Mouse (Mus musculus): ENCODE measurements around the gene Wdr74. TPM values are rescaled to one million over a fixed set of nuclear protein-coding genes. Genes with fewer than 3 reads are reported as not detected.

Gene Wdr74
- total RNA-seq, 2 experiments from 2014 or later: 19.1 to 20.1 TPM

- intact Hi-C loops (cut with DNase I): no loop called here
- DNase-seq: no peak
These were observed 487 bp downstream of the Wdr74 start for GRCm38 (mm10) chr19:8736160-8736467.

DNA sequence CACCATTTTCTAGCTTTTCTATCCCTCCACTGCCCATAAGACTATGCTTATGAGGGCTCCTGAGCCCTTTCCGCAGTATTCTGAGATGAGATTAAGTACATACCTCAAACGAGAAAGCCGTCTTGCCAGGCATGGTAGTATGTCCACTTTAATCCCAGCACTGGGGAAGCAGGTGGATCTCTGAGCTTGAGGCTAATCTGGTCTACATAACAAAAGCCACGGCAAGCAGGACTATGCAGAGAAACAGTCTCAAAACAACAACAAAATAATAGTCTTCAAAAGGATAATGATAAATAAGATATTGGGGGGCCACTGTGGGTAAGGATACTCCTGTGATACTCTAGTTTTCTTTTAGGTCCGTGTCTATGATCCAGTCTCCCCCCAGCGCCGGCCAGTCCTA, 3.3 kb downstream of the Wdr74 start:
- intact Hi-C loops (cut with DNase I): no loop called here
- no peak for DNase-seq

DNA sequence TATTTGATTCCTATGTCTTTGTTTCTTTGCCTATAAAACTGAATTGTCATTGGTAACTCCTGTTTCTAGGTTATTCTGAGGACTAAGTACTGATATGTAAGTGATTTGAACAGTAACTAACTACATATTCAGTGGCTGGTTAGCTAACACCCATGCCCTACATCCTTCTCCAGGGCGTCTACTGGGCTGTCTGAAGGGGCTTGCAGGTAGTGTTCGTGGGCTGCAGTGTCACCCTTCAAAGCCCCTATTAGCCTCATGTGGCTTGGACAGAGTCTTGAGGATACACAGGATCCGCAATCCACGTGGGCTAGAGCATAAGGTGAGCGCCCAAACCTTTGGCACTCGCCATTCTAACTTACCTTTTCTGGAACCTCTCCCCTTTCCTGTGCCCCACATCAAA, 4.0 kb downstream of the Wdr74 start:
- intact Hi-C loops (cut with DNase I): loop anchor here (5.0 kb wide), 1 partner anchor 63 kb away; the partner anchor contains the start of gene Zbtb3
- DNase-seq: no peak

DNA sequence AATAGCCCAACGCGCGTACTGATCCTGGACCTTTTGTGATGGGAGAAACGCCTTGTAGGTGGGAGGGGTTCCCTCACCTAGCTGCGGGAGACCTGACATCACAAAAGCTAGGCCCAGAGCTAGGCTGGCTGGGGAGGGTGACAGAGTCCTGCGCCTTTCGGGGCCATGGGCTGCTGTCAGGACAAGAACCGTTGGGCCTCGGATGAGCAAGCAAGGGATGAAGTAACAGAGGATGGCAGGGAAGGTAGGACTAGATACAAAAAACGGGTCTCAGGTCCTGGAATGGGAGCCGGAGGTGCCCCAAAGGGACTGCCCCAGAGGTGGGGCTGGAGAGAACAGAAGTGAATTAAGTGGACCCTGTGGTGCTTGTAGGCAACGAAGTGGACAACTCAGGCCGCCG, 5.0 kb downstream of the Wdr74 start, which contains the start of gene 1700092M07Rik:
Gene 1700092M07Rik, plus strand, starts transcription at position 116 of the 400 bp plus-strand sequence.
- no peak for DNase-seq
- intact Hi-C loops (cut with DNase I): loop anchor here (5.0 kb wide), 1 partner anchor 62 kb away; the partner anchor contains the start of gene Zbtb3

DNA sequence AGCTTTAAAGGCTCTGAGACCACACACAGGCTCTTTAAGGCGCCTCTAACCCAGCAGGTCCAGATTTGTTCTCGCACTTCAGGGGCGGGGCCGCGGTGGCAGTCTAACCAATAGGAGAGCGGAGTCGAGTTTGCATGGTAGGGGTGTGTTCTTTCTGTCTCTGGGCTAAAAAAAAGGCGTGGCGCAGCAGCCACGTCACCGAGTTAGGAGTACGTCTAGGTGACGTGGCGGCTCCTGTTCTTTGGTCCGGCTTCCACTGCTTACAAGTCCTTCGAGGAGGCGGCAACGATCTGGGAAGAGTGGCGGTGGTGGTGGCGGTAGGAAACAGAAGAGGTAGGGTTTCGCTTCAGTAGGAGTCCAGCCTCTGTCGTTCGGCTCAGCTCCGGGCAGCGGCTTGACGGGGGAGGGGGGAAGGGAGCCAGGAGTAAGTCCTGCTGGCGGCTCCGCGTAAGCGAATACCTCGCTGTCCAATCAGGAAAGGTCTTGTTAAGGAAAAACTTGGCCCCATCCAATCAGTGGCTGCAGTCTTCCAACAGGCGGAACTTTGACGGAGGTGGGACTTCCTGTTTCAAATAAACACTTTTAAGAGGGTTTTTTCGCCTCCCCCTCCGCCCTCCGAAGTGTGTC, 5.7 kb downstream of the Wdr74 start, which contains the start of gene Stx5a:
Gene Stx5a, plus strand, starts transcription at position 171 of the 627 bp plus-strand sequence.
- intact Hi-C loops (cut with DNase I): loop anchor here (5.0 kb wide), 1 partner anchor 61 kb away; the partner anchor contains the start of gene Zbtb3
- peak; percentile 93 for DNase-seq

GRCm38 (mm10) chr19:8742176-8742575, 6.5 kb downstream of the Wdr74 start:
- DNase-seq: no peak
- intact Hi-C loops (cut with DNase I): loop anchor here (5.0 kb wide), 1 partner anchor 60 kb away; the partner anchor contains the start of gene Zbtb3

DNA sequence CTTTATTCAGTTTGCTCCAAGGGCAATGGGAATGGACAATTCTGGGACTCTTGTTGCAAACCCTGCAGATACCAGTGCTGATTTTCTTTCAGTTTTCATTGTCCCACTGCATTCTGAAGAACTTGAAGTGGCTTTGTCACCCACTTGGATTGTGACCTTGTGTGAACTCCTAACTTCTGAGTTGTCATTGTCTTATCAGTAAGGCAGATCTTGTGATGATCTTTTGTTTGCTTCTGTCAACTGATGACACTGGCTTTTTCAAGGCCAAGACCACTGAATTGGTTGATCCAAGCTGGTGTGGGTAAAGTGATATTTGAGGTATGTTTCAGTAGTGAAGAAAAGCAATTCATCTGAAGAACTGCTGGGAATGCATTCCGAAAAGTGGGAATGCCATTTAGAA, 9.8 kb downstream of the Wdr74 start:
- DNase-seq: no peak
- intact Hi-C loops (cut with DNase I): no loop called here

GRCm38 (mm10) chr19:8747368-8747767, 11.7 kb downstream of the Wdr74 start:
- intact Hi-C loops (cut with DNase I): no loop called here
- DNase-seq: no peak

DNA sequence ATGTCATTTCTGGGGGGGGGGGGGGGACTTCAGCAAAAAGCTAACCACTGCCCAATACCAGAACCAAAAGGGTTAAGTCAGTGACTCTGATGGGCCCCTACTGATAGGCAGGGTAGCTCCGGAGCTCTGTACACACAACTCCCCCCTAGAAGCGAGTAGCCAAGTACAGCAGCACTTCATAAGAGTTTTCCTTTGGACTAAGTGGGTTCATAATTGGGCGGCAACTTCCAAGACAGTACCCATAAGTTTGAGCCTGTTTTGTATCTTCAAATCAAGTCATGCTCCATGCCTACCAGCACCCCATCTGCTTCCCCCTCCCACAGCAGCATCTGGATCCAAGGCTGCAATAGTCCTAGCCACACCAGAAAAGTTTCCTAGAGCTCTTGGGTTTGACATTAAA, 20.0 kb downstream of the Wdr74 start:
- no peak for DNase-seq
- intact Hi-C loops (cut with DNase I): no loop called here

GRCm38 (mm10) chr19:8756635-8757387, 21.2 kb downstream of the Wdr74 start, which contains the start of gene Nxf1:
Gene Nxf1 (plus strand): TSS chr19:8757073.
- intact Hi-C loops (cut with DNase I): no loop called here

GRCm38 (mm10) chr19:8757471-8757998, 21.9 kb downstream of the Wdr74 start:
- intact Hi-C loops (cut with DNase I): no loop called here
- no peak for DNase-seq

More at GRCm38 (mm10) chr19:8756635-8757387, 21.2 kb downstream of the Wdr74 start, which contains the start of gene Nxf1:
- peak; percentile 96 for DNase-seq

DNA sequence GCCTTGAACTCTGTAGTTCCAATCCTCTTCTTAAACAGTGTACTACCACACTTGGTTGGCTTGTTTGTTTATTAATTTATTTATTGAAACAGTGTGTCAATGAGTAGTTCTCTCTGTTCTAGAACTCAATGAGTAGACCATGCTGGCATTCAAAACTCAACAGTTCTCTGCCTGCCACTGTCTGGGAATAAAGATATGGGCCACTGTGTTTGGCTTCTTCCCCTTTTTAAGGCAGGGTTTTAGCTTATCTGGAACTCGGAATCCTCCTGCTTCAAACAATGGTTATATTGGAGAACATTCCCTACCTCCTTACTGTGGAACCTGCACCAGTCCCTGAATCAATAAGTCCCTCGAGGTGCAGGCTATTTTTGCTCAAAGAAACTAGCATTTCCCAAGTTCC, 23.3 kb downstream of the Wdr74 start:
- no peak for DNase-seq
- intact Hi-C loops (cut with DNase I): no loop called here

DNA sequence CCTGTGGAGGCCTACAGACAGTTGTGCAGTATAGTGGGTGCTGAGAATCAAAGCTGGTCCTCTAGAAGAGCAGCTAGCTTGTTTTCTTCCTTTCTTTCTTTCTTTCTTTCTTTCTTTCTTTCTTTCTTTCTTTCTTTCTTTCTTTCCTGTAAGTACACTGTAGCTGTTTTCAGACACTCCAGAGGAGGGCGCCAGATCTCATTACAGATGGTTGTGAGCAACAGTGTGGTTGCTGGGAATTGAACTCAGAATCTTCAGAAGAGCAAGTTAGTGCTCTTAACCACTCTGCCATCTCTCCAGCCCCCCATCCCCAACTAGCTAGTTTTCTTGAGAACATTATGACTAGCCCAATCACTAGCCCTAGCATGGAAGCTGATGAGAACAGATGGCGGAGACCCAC, 25.1 kb downstream of the Wdr74 start:
- no peak for DNase-seq

DNA sequence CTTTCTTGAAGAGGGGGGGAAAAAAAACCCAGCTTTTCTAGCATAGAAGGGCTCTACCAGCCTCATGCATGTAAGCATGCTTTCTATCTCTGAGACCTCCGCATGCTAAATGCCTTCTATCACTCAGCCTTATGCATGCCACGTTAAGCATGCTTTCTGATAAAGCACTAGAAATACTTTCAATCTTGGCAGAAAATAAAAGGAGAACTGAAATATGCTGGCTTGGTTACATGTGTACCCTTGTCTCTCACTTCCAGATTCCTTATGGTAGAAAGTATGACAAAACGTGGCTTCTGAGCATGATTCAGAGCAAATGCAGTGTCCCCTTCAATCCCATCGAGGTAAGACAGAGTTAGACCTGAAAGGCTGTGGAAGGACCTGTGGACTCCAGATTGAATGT, 27.6 kb downstream of the Wdr74 start:
- no peak for DNase-seq
- intact Hi-C loops (cut with DNase I): no loop called here

More for the DNA sequence above, 25.1 kb downstream of the Wdr74 start:
- intact Hi-C loops (cut with DNase I): no loop called here

DNA sequence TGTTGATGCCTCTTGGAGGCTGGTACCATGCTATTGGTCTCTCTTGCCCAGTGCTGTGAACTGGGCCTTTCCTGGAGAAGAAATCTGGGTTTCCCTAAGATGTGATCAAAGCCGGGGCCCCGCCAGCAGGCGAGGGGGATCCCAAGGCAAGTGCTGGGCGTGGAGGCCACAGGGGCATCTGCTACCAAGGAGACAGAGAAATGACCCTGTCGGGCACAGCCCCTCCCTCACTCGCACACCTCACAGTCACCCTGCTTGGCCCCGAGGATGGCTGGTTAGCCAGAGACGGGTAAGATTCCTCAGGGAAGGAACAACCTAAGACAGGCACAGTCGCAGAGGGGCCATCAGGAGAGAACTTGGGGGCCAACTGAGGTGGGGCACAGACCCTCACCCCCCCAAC, 29.9 kb downstream of the Wdr74 start:
- intact Hi-C loops (cut with DNase I): no loop called here
- no peak for DNase-seq

DNA sequence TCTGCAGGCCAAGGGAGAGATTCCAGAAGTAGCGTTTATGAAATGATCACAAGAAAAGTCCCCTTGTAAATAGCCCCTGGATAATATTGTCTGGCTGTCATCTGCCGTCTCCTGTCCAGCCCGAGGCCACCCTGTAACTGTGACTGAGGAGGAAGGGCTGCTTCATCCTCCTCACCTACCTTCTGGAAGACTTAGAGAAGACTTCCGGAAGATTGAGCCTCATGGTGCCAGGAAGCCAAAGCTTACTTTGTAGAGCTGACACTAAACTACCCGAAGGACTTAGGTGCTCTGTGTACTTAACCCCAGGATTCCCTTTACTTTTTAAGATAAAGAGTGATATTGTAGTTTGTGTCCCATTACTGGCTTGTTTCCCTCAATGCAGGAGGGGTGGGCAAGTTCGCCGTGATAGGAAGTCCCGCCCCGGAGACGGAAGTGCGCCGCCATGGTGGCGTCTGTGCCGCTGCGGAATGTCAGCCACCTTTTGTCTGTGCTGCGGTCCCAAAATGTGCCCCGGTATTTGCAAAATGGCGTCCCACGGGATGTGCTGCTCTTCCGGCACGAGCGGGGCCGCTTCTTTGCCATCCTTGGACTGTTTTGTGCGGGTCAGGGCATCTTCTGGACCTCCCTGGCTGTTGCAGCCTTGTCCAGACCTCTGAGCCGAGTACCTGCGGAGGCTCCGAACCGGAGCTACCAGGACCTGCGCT, 35.1 kb downstream of the Wdr74 start, which contains the start of gene Tmem223:
Gene Tmem223, plus strand, starts transcription at position 430 of the 704 bp plus-strand sequence.
- intact Hi-C loops (cut with DNase I): loop anchor here (5.0 kb wide), 1 partner anchor 47 kb away; the partner anchor contains the start of gene Ttc9c
- peak; percentile 83 to 88 for DNase-seq

- intact Hi-C loops (cut with DNase I): loop anchor here (5.0 kb wide), 1 partner anchor 44 kb away; the partner anchor contains the start of gene Ttc9c
- DNase-seq: no peak
These were observed 37.4 kb downstream of the Wdr74 start for GRCm38 (mm10) chr19:8772996-8773395.

- intact Hi-C loops (cut with DNase I): loop anchor here (5.0 kb wide), 1 partner anchor 44 kb away; the partner anchor contains the start of gene Ttc9c
- DNase-seq: no peak
These were observed 37.8 kb downstream of the Wdr74 start for GRCm38 (mm10) chr19:8773409-8773808.

DNA sequence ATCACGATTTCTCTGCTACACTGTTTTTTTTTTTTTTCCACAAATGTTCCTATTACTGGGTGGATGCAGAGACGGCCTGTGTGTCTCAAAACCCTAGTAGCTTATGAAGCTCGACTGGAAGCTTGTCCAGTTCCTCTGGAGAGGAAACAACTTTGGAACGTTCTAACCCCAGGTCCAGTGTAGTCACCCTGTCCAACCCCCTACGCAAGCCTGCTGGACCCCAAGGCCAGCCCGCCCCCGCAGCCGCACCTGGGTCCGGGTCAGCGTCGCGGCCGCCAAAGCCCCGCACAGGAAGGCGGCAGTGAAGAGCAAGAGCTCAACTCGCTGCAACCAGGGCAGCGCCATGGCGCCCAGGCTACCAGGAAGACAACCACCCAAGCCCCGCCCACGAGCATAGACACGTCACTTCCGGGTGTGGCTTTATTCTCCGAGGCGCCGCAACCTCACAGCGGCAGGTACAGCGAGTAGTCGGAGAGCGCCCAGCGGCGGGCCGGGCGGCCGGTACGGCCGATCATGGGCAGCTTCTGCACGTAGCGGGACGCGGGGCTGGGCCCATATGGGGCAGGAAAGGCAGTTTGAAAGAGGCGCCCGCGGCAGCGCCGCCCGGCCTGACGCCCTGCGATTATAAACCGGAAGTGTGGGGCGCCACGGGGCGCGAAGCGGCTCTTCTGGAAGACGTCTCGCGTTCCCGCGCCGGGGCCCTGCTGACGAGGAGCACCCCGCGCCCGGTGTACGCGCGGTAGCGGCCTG, 38.6 kb downstream of the Wdr74 start, which contains the start of gene Tmem179b:
Gene Tmem179b, minus strand, starts transcription at position 382 of the 750 bp plus-strand sequence.
- intact Hi-C loops (cut with DNase I): loop anchor here (5.0 kb wide), 1 partner anchor 43 kb away; the partner anchor contains the start of gene Ttc9c
- DNase-seq: peak; percentile 95 to 97
